Mouse (Mus musculus) NIH3T3 (cell line): ENCODE results near the gene Tacr1.

ENCODE experiments used
- DNase-seq: peaks from one replicate; pipeline ENCODE4 v3.0.0-alpha.2; 2012; ENCODE audit warnings: low read depth

The Tacr1 gene

GRCm38 (mm10) chr6:82525107-82525867 is 123.2 kb downstream of the Tacr1 start:
- DNase-seq, result no peak

GRCm38 (mm10) chr6:82528631-82529030 is 126.5 kb downstream of the Tacr1 start:
- no peak for DNase-seq

- DNase-seq, result no peak
These were observed 134.5 kb downstream of the Tacr1 start for GRCm38 (mm10) chr6:82536641-82537040.

GRCm38 (mm10) chr6:82549270-82549669 is 147.1 kb downstream of the Tacr1 start:
- DNase-seq, result peak; percentile 13

- DNase-seq, result no peak
These were observed 173.3 kb downstream of the Tacr1 start for GRCm38 (mm10) chr6:82575445-82575844.

GRCm38 (mm10) chr6:82585396-82585795 is 183.3 kb downstream of the Tacr1 start:
- DNase-seq, result no peak

- DNase-seq, result no peak
These were observed 187.3 kb downstream of the Tacr1 start for GRCm38 (mm10) chr6:82589387-82589786.

GRCm38 (mm10) chr6:82595461-82596090 is 193.4 kb downstream of the Tacr1 start:
- DNase-seq, result no peak

GRCm38 (mm10) chr6:82603228-82603627 is 201.1 kb downstream of the Tacr1 start:
- DNase-seq, result no peak

- DNase-seq, result peak; percentile 57
These were observed 201.5 kb downstream of the Tacr1 start for GRCm38 (mm10) chr6:82603665-82604064.

GRCm38 (mm10) chr6:82604791-82605190 is 202.7 kb downstream of the Tacr1 start:
- DNase-seq, result no peak

- peak; percentile 14 for DNase-seq
These were observed 206.6 kb downstream of the Tacr1 start for GRCm38 (mm10) chr6:82608756-82609155.

- no peak for DNase-seq
These were observed 207.3 kb downstream of the Tacr1 start for GRCm38 (mm10) chr6:82609339-82609926.
